Mouse (Mus musculus): ENCODE results near the gene Gmds. TPM values are rescaled to one million over a fixed set of nuclear protein-coding genes. Genes with fewer than 3 reads are reported as not detected.

Gmds gene
- total RNA-seq, 1 experiment = 7.3 TPM

GRCm38 (mm10) chr13:32235046-32235445, 103.5 kb downstream of the Gmds start:
- no peak overlapping the region for H3K4me3 ChIP-seq (ENCODE audit: insufficient read depth in 1 of 2, low read depth in 1 of 2, low read length in 2 of 2, poor library complexity in 1 of 2, severe bottlenecking in 1 of 2)
- DNase-seq (ENCODE audit: low read depth, low spot score) = no peak
- no peak for TF ChIP-seq CHD2 (IDR thresholded peaks at IDR 0.05; ENCODE audit: low read depth, low read length)
- no peak for TF ChIP-seq HCFC1 (IDR thresholded peaks at IDR 0.05; ENCODE audit: borderline replicate concordance, insufficient read depth, low read length)
- TF ChIP-seq ZNF384 (IDR thresholded peaks at IDR 0.05; ENCODE audit: low read depth, low read length) = no peak
- TF ChIP-seq ZC3H11A (IDR thresholded peaks at IDR 0.05; ENCODE audit: borderline replicate concordance, low read depth, low read length) = no peak
- no peak for TF ChIP-seq MAFK (IDR thresholded peaks at IDR 0.05; ENCODE audit: insufficient read depth, low read depth, low read length)
- H3K27ac ChIP-seq (ENCODE audit: insufficient read depth, low read depth, low read length, poor library complexity, severe bottlenecking) = no peak overlapping the region
- in situ Hi-C loops (cut with MboI; ENCODE audit: low sequenced_read_pairs in 2 of 2, unreplicated experiment in 2 of 2) = no loop called here
- no peaks in the 10 kb centered on the region for H3K9me3 ChIP-seq (ENCODE audit: control insufficient read depth, insufficient read depth, low read depth, low read length)
- no peak overlapping the region for H3K9ac ChIP-seq (ENCODE audit: insufficient read depth, low read depth, low read length, poor library complexity, severe bottlenecking)
- no peaks in the 10 kb centered on the region for H3K4me1 ChIP-seq (ENCODE audit: control insufficient read depth in 2 of 2, insufficient read depth in 2 of 2, low read length in 2 of 2, poor library complexity in 1 of 2)
- no peaks in the 10 kb centered on the region for H3K36me3 ChIP-seq (ENCODE audit: control insufficient read depth, insufficient read depth, low read length, poor library complexity, severe bottlenecking)

DNA sequence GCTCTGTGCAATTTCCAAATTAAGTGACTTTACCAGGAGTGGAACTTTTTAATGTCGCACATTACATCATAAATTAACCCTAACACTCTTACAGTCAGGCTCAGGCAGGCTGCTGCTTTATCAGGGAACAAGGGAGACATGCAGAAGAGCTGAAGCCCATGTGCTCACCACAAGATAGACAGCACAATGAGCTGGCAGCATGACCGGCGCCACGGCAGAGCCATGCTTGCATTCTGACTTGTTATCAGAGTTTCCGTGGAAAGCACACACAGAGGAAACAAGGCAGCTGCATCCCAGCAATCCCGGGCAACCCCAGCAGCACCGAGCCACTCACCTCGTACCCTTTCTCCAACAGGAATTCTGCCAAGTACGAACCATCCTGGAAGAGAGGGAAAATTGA, 104.5 kb downstream of the Gmds start:
- no peak overlapping the region for H3K27ac ChIP-seq (ENCODE audit: insufficient read depth, low read depth, low read length, poor library complexity, severe bottlenecking)
- no peak for TF ChIP-seq ZNF384 (IDR thresholded peaks at IDR 0.05; ENCODE audit: low read depth, low read length)
- TF ChIP-seq ZC3H11A (IDR thresholded peaks at IDR 0.05; ENCODE audit: borderline replicate concordance, low read depth, low read length) = no peak
- no peak for TF ChIP-seq CHD2 (IDR thresholded peaks at IDR 0.05; ENCODE audit: low read depth, low read length)
- no peak for TF ChIP-seq HCFC1 (IDR thresholded peaks at IDR 0.05; ENCODE audit: borderline replicate concordance, insufficient read depth, low read length)
- no peak for TF ChIP-seq MAFK (IDR thresholded peaks at IDR 0.05; ENCODE audit: insufficient read depth, low read depth, low read length)
- H3K4me3 ChIP-seq (ENCODE audit: insufficient read depth in 1 of 2, low read depth in 1 of 2, low read length in 2 of 2, poor library complexity in 1 of 2, severe bottlenecking in 1 of 2) = no peak overlapping the region
- in situ Hi-C loops (cut with MboI; ENCODE audit: low sequenced_read_pairs in 2 of 2, unreplicated experiment in 2 of 2) = no loop called here
- H3K9me3 ChIP-seq (ENCODE audit: control insufficient read depth, insufficient read depth, low read depth, low read length) = no peaks in the 10 kb centered on the region
- no peak overlapping the region for H3K9ac ChIP-seq (ENCODE audit: insufficient read depth, low read depth, low read length, poor library complexity, severe bottlenecking)
- DNase-seq (ENCODE audit: low read depth, low spot score) = no peak
- no peaks in the 10 kb centered on the region for H3K4me1 ChIP-seq (ENCODE audit: control insufficient read depth in 2 of 2, insufficient read depth in 2 of 2, low read length in 2 of 2, poor library complexity in 1 of 2)
- no peaks in the 10 kb centered on the region for H3K36me3 ChIP-seq (ENCODE audit: control insufficient read depth, insufficient read depth, low read length, poor library complexity, severe bottlenecking)

DNA sequence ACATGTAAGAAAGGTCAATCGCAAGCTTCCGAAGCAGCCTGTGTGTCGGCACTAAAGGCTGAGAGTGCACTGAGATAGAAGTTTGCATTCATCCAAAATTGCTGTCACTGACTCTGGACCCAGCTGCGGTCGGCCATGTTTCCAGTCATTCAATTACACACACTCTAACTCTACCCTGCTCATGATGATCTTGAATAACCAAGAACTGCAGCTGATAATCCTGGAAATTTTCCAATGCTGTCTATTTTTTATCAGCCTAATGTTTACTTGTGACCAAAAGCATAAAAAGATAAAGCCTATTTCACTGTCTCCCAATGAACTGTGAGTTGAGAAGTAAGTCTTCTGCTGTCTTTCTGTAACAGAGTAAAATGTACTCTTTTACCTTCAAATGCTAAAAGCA, 106.1 kb downstream of the Gmds start:
- no peak for DNase-seq (ENCODE audit: low read depth, low spot score)
- TF ChIP-seq ZNF384 (IDR thresholded peaks at IDR 0.05; ENCODE audit: low read depth, low read length) = no peak
- no peak for TF ChIP-seq HCFC1 (IDR thresholded peaks at IDR 0.05; ENCODE audit: borderline replicate concordance, insufficient read depth, low read length)
- TF ChIP-seq MAFK (IDR thresholded peaks at IDR 0.05; ENCODE audit: insufficient read depth, low read depth, low read length) = no peak
- TF ChIP-seq CHD2 (IDR thresholded peaks at IDR 0.05; ENCODE audit: low read depth, low read length) = no peak
- TF ChIP-seq ZC3H11A (IDR thresholded peaks at IDR 0.05; ENCODE audit: borderline replicate concordance, low read depth, low read length) = no peak
- H3K4me1 ChIP-seq (ENCODE audit: control insufficient read depth in 2 of 2, insufficient read depth in 2 of 2, low read length in 2 of 2, poor library complexity in 1 of 2) = no peaks in the 10 kb centered on the region
- H3K4me3 ChIP-seq (ENCODE audit: insufficient read depth in 1 of 2, low read depth in 1 of 2, low read length in 2 of 2, poor library complexity in 1 of 2, severe bottlenecking in 1 of 2) = no peak overlapping the region
- no peak overlapping the region for H3K27ac ChIP-seq (ENCODE audit: insufficient read depth, low read depth, low read length, poor library complexity, severe bottlenecking)
- no peaks in the 10 kb centered on the region for H3K9me3 ChIP-seq (ENCODE audit: control insufficient read depth, insufficient read depth, low read depth, low read length)
- H3K9ac ChIP-seq (ENCODE audit: insufficient read depth, low read depth, low read length, poor library complexity, severe bottlenecking) = no peak overlapping the region
- in situ Hi-C loops (cut with MboI; ENCODE audit: low sequenced_read_pairs in 2 of 2, unreplicated experiment in 2 of 2) = no loop called here
- no peaks in the 10 kb centered on the region for H3K36me3 ChIP-seq (ENCODE audit: control insufficient read depth, insufficient read depth, low read length, poor library complexity, severe bottlenecking)

GRCm38 (mm10) chr13:32231956-32232355, 106.6 kb downstream of the Gmds start:
- H3K9ac ChIP-seq (ENCODE audit: insufficient read depth, low read depth, low read length, poor library complexity, severe bottlenecking) = no peak overlapping the region
- no peak for TF ChIP-seq ZNF384 (IDR thresholded peaks at IDR 0.05; ENCODE audit: low read depth, low read length)
- no peak for TF ChIP-seq ZC3H11A (IDR thresholded peaks at IDR 0.05; ENCODE audit: borderline replicate concordance, low read depth, low read length)
- TF ChIP-seq MAFK (IDR thresholded peaks at IDR 0.05; ENCODE audit: insufficient read depth, low read depth, low read length) = no peak
- TF ChIP-seq HCFC1 (IDR thresholded peaks at IDR 0.05; ENCODE audit: borderline replicate concordance, insufficient read depth, low read length) = no peak
- no peak for TF ChIP-seq CHD2 (IDR thresholded peaks at IDR 0.05; ENCODE audit: low read depth, low read length)
- no peaks in the 10 kb centered on the region for H3K36me3 ChIP-seq (ENCODE audit: control insufficient read depth, insufficient read depth, low read length, poor library complexity, severe bottlenecking)
- no peak overlapping the region for H3K4me3 ChIP-seq (ENCODE audit: insufficient read depth in 1 of 2, low read depth in 1 of 2, low read length in 2 of 2, poor library complexity in 1 of 2, severe bottlenecking in 1 of 2)
- no peak for DNase-seq (ENCODE audit: low read depth, low spot score)
- no peak overlapping the region for H3K27ac ChIP-seq (ENCODE audit: insufficient read depth, low read depth, low read length, poor library complexity, severe bottlenecking)
- in situ Hi-C loops (cut with MboI; ENCODE audit: low sequenced_read_pairs in 2 of 2, unreplicated experiment in 2 of 2) = no loop called here
- H3K9me3 ChIP-seq (ENCODE audit: control insufficient read depth, insufficient read depth, low read depth, low read length) = no peaks in the 10 kb centered on the region
- no peaks in the 10 kb centered on the region for H3K4me1 ChIP-seq (ENCODE audit: control insufficient read depth in 2 of 2, insufficient read depth in 2 of 2, low read length in 2 of 2, poor library complexity in 1 of 2)

Data from ES-E14 (cell line).